ENCODE assay signal across 9 mouse cellular contexts in genomic region chr12:90915929-90916713, GRCm38 (mm10).
DNase-seq lines count a peak whose midpoint lies in the region; ATAC-seq and TF ChIP-seq lines count a peak whose summit lies in the region.
"Had no signal": no experiment of that assay in that cellular context is flagged by ENCODE, and none has a peak within 500 bp of the region (broad histone marks: within the 10 kb centered on the region; RNA-seq: fewer than 3 reads in every experiment).

No protein-coding gene starts in this region.

- no peaks in the 10 kb centered on the region for H3K9me3 ChIP-seq in embryonic facial prominence, embryonic 14.5 days (ENCODE audit: control insufficient read depth, low read length)
- no peaks in the 10 kb centered on the region for H3K9me3 ChIP-seq in embryonic facial prominence, embryonic 10.5 days
- no peaks in the 10 kb centered on the region for H3K9me3 ChIP-seq in hindbrain, embryonic 16.5 days (ENCODE audit: control insufficient read depth, low read length)
- no peaks in the 10 kb centered on the region for H3K9me3 ChIP-seq in neural tube, embryonic 13.5 days
- H3K9me3 ChIP-seq: limb, embryonic 13.5 days had no signal

- no peaks in the 10 kb centered on the region for H3K36me3 ChIP-seq in embryonic facial prominence, embryonic 14.5 days (ENCODE audit: control insufficient read depth, insufficient read depth, low read length)
- no peaks in the 10 kb centered on the region for H3K36me3 ChIP-seq in embryonic facial prominence, embryonic 10.5 days (replicated peaks)
- H3K36me3 ChIP-seq in hindbrain, embryonic 16.5 days (ENCODE audit: control insufficient read depth, insufficient read depth, low read length), result no peaks in the 10 kb centered on the region
- H3K36me3 ChIP-seq in neural tube, embryonic 13.5 days, result no peaks in the 10 kb centered on the region
- H3K36me3 ChIP-seq: limb, embryonic 13.5 days had no signal

- H3K4me3 ChIP-seq in embryonic facial prominence, embryonic 14.5 days (ENCODE audit: low read depth, low read length), result no peak overlapping the region
- no peak overlapping the region for H3K4me3 ChIP-seq in embryonic facial prominence, embryonic 10.5 days
- no peak overlapping the region for H3K4me3 ChIP-seq in hindbrain, embryonic 16.5 days (ENCODE audit: low read length)
- H3K4me3 ChIP-seq in neural tube, embryonic 13.5 days, result no peak overlapping the region
- H3K4me3 ChIP-seq in lung, adult 2 months (replicated peaks; ENCODE audit: extremely low read depth, low read depth, low read length), result no peak overlapping the region
- H3K4me3 ChIP-seq: limb, embryonic 13.5 days had no signal

- no peak overlapping the region for H3K9ac ChIP-seq in embryonic facial prominence, embryonic 14.5 days (ENCODE audit: low read depth, low read length)
- no peak overlapping the region for H3K9ac ChIP-seq in hindbrain, embryonic 16.5 days (ENCODE audit: low read depth, low read length)
- no peak overlapping the region for H3K9ac ChIP-seq in neural tube, embryonic 13.5 days
- H3K9ac ChIP-seq: limb, embryonic 13.5 days had no signal

- no peak overlapping the region for H3K27ac ChIP-seq in embryonic facial prominence, embryonic 14.5 days (replicated peaks; ENCODE audit: low read depth, low read length)
- H3K27ac ChIP-seq in embryonic facial prominence, embryonic 10.5 days (replicated peaks), result no peak overlapping the region
- H3K27ac ChIP-seq in hindbrain, embryonic 16.5 days (ENCODE audit: low read depth, low read length), result peak overlapping the region; percentile 17; the same call in 1 of the 2 replicates
- no peak overlapping the region; the same call in 1 of the 2 replicates for H3K27ac ChIP-seq in neural tube, embryonic 13.5 days (replicated peaks)
- H3K27ac ChIP-seq: limb, embryonic 13.5 days had no signal

- H3K27me3 ChIP-seq in embryonic facial prominence, embryonic 14.5 days (replicated peaks; ENCODE audit: control insufficient read depth, insufficient read depth, low read length), result no peaks in the 10 kb centered on the region
- H3K27me3 ChIP-seq in embryonic facial prominence, embryonic 10.5 days (replicated peaks; ENCODE audit: low read depth, poor library complexity, severe bottlenecking), result no peaks in the 10 kb centered on the region
- H3K27me3 ChIP-seq in hindbrain, embryonic 16.5 days (replicated peaks; ENCODE audit: control insufficient read depth, insufficient read depth, low read length), result no peaks in the 10 kb centered on the region
- no peaks in the 10 kb centered on the region for H3K27me3 ChIP-seq in neural tube, embryonic 13.5 days
- H3K27me3 ChIP-seq: limb, embryonic 13.5 days had no signal

- DNase-seq in embryonic facial prominence, embryonic 14.5 days (ENCODE audit: low spot score), result peak; percentile 37
- DNase-seq in embryonic facial prominence, embryonic 10.5 days (ENCODE audit: low spot score), result no peak
- peak; percentile 47 for DNase-seq in brain, adult 2 months (ENCODE audit: low read depth, low spot score)
- no peak for DNase-seq in heart, postnatal 14 days
- no peak for DNase-seq in B cell, adult 2 months
- no peak for DNase-seq in lung, adult 2 months

- 77% methylated on average over 11 of the region's 11 CpGs for WGBS in embryonic facial prominence, embryonic 14.5 days
- 87% methylated on average over 11 of the region's 11 CpGs for WGBS in embryonic facial prominence, embryonic 10.5 days
- WGBS in hindbrain, embryonic 16.5 days, result 50% methylated on average over 11 of the region's 11 CpGs
- WGBS in neural tube, embryonic 13.5 days, result 29% methylated on average over 11 of the region's 11 CpGs
- 74% methylated on average over 11 of the region's 11 CpGs for WGBS in lung, adult 2 months

- TF ChIP-seq CTCF in lung, adult 2 months (IDR thresholded peaks at IDR 0.05; ENCODE audit: insufficient read depth, low read length), result no peak

- intact Hi-C loops in heart, postnatal 14 days (cut with DNase I), result no loop called here

- H3K4me1 ChIP-seq in embryonic facial prominence, embryonic 14.5 days (ENCODE audit: control insufficient read depth, insufficient read depth, low read length), result no peaks in the 10 kb centered on the region
- no peaks in the 10 kb centered on the region for H3K4me1 ChIP-seq in embryonic facial prominence, embryonic 10.5 days
- peaks cover 3% of the 10 kb centered on the region; the same call in 1 of the 2 replicates for H3K4me1 ChIP-seq in hindbrain, embryonic 16.5 days (ENCODE audit: control insufficient read depth, insufficient read depth, low read depth, low read length)
- H3K4me1 ChIP-seq in neural tube, embryonic 13.5 days (replicated peaks), result peaks cover 11% of the 10 kb centered on the region
- no peaks in the 10 kb centered on the region for H3K4me1 ChIP-seq in lung, adult 2 months (ENCODE audit: control insufficient read depth, insufficient read depth, low read length)

- ATAC-seq in embryonic facial prominence, embryonic 14.5 days (ENCODE audit: low read depth), result peak; percentile 63
- ATAC-seq in hindbrain, embryonic 16.5 days, result peak; percentile 96
- ATAC-seq in neural tube, embryonic 13.5 days (ENCODE audit: low read depth), result peak; percentile 96

- no peak overlapping the region for H3K4me2 ChIP-seq in embryonic facial prominence, embryonic 14.5 days (ENCODE audit: low read depth, low read length)
- no peak overlapping the region for H3K4me2 ChIP-seq in hindbrain, embryonic 16.5 days (ENCODE audit: low read length)
- no peak overlapping the region for H3K4me2 ChIP-seq in neural tube, embryonic 13.5 days
- H3K4me2 ChIP-seq: limb, embryonic 13.5 days had no signal

- TF ChIP-seq POLR2A in lung, adult 2 months (IDR thresholded peaks at IDR 0.05; ENCODE audit: borderline replicate concordance, extremely low read depth, low read depth, low read length), result no peak

Comparison
In these comparisons a context has a peak if more than half of its experiments do, and no peak if none do; other contexts are left out.
1. DNase-seq: peak in embryonic facial prominence, embryonic 14.5 days (single experiment) and brain, adult 2 months (single experiment); none in embryonic facial prominence, embryonic 10.5 days (single experiment), heart, postnatal 14 days (0 of 2), B cell, adult 2 months (0 of 2) and lung, adult 2 months (single experiment).
2. Peak in every context shown above with its lines, with median percentiles within 50 percentile points of each other: ATAC-seq.